Mouse (Mus musculus) kidney, adult 2 months (tissue): ENCODE data around the gene Fosl1. TPM values are rescaled to one million over a fixed set of nuclear protein-coding genes. Genes with fewer than 3 reads are reported as not detected.

ENCODE experiments used
- DNase-seq: peaks from one replicate; pipeline ENCODE4 v3.0.0; 2021
- H3K27ac ChIP-seq: fragments of 200-500 bp; 2 replicates; pipeline ENCODE4 v1.5.1; 2012; ENCODE audit warnings: low read depth, low read length, control low read depth, inconsistent platforms; ENCODE audit not compliant: insufficient read depth
- H3K27me3 ChIP-seq: fragments of 200-500 bp; replicated peaks from 2 replicates; pipeline ENCODE4 v1.6.1; 2012; ENCODE audit warnings: mild to moderate bottlenecking, moderate library complexity, low read length, inconsistent platforms; ENCODE audit not compliant: control insufficient read depth, insufficient read depth
- H3K36me3 ChIP-seq: fragments of 200-500 bp; 2 replicates; pipeline ENCODE4 v1.6.1; 2012; ENCODE audit warnings: mild to moderate bottlenecking, moderate library complexity, low read length, inconsistent platforms; ENCODE audit not compliant: control insufficient read depth, insufficient read depth
- H3K4me1 ChIP-seq: fragments of 200-500 bp; 2 replicates; pipeline ENCODE4 v1.6.1; 2011; ENCODE audit warnings: low read length; ENCODE audit not compliant: control insufficient read depth, insufficient read depth
- H3K4me3 ChIP-seq: fragments of 200-500 bp; 2 replicates; pipeline ENCODE4 v1.5.1; 2011; ENCODE audit warnings: mild to moderate bottlenecking, low read depth, low read length, control low read depth; ENCODE audit not compliant: insufficient read depth
- CTCF ChIP-seq: fragments of 200-500 bp; conservative IDR thresholded peaks from 2 replicates; pipeline ENCODE4 v1.5.1; 2011; ENCODE audit warnings: low read depth, mild to moderate bottlenecking, control low read depth, low read length, moderate library complexity, mixed read lengths; ENCODE audit not compliant: insufficient read depth, insufficient read length
- POLR2A ChIP-seq: fragments of 200-500 bp; IDR thresholded peaks from one replicate; pipeline ENCODE4 v1.6.1; 2011; ENCODE audit warnings: low read depth, low read length, control low read depth
- WGBS: fragments of 180-500 bp; shearing (Covaris S2); methylation state at CpG from one replicate; pipeline ENCODE4 v1.1.7; 2018; 5-methylcytosine and 5-hydroxymethylcytosine counted together
- polyA plus RNA-seq: library from polyadenylated mRNA; depleted of rRNA; stranded (reverse); fragments of >200 nt; gene quantifications from 2 replicates; pipeline ENCODE4 v1.2.3, GENCODE M21; 2012; rRNA removed

Gene Fosl1
- polyA plus RNA-seq, 1 experiment, result 0.27 TPM

- Histone ChIP-seq H3K4me3 (no peak overlapping the region), H3K4me1 (peaks cover 5% of the 10 kb centered on the region; the same call in 1 of the 2 replicates), H3K27ac (no peak overlapping the region), H3K36me3 (peaks cover 2% of the 10 kb centered on the region; the same call in 1 of the 2 replicates), H3K27me3 (no peaks in the 10 kb centered on the region)
- DNase-seq, result no peak
- no peak for TF ChIP-seq CTCF
- no peak for TF ChIP-seq POLR2A
- WGBS, result 87% methylated on average over 12 of the region's 12 CpGs
Measured at GRCm38 (mm10) chr19:5495353-5496051, 48.2 kb downstream of the Fosl1 start.

GRCm38 (mm10) chr19:5496052-5496370 lies 48.7 kb downstream of the Fosl1 start:
- H3K27me3 ChIP-seq, result no peaks in the 10 kb centered on the region
- no peak overlapping the region for H3K27ac ChIP-seq
- H3K4me1 ChIP-seq, result peaks cover 5% of the 10 kb centered on the region; the same call in 1 of the 2 replicates
- no peak for TF ChIP-seq POLR2A
- no peak for TF ChIP-seq CTCF
- H3K36me3 ChIP-seq, result peaks cover 2% of the 10 kb centered on the region; the same call in 1 of the 2 replicates
- no peak for DNase-seq
- WGBS, result 88% methylated on average over 16 of the region's 16 CpGs
- H3K4me3 ChIP-seq, result no peak overlapping the region

- no peak for DNase-seq
- Histone ChIP-seq H3K27ac (no peak overlapping the region), H3K27me3 (no peaks in the 10 kb centered on the region), H3K4me3 (no peak overlapping the region), H3K4me1 (no peaks in the 10 kb centered on the region), H3K36me3 (no peaks in the 10 kb centered on the region)
- WGBS, result 84% methylated on average over 2 of the region's 2 CpGs
- TF ChIP-seq POLR2A, result no peak
- TF ChIP-seq CTCF, result no peak
Measured at GRCm38 (mm10) chr19:5500330-5500875, 53.1 kb downstream of the Fosl1 start.

- Histone ChIP-seq H3K36me3 (no peaks in the 10 kb centered on the region), H3K27me3 (no peaks in the 10 kb centered on the region), H3K27ac (no peak within 1 kb of the TSS), H3K4me1 (no peaks in the 10 kb centered on the region), H3K4me3 (no peak within 1 kb of the TSS)
- no peak for DNase-seq
- TF ChIP-seq POLR2A (no peak), CTCF (no peak)
- WGBS, result 55% methylated on average over 17 of the region's 17 CpGs
Measured at GRCm38 (mm10) chr19:5503687-5504086, 56.3 kb downstream of the Fosl1 start, which contains the start of gene 1700020D05Rik. TSS of gene 1700020D05Rik (minus strand) at chr19:5503787.

Other genes starting within 250 kb of the Fosl1 start
- gene Pacs1, start 174.4 kb upstream of the Fosl1 start, polyA plus RNA-seq, result 14.3 and 16.1 TPM in 2 replicates
- gene Sf3b2, start 152.1 kb upstream of the Fosl1 start, polyA plus RNA-seq, result 95.8 and 109 TPM in 2 replicates
- 0.28 and 0.43 TPM in 2 replicates for gene Gal3st3, start 149.2 kb upstream of the Fosl1 start, polyA plus RNA-seq
- 0.08 TPM in 1 of 2 replicates, not detected in the other for gene Catsper1, start 111.8 kb upstream of the Fosl1 start, polyA plus RNA-seq
- gene Cst6, start 98.0 kb upstream of the Fosl1 start, polyA plus RNA-seq, result 0.52 and 1.5 TPM in 2 replicates
- gene Eif1ad, start 80.8 kb upstream of the Fosl1 start, polyA plus RNA-seq, result 17.8 and 22.0 TPM in 2 replicates
- gene Banf1, start 80.4 kb upstream of the Fosl1 start, polyA plus RNA-seq, result 106 and 146 TPM in 2 replicates
- gene Sart1, start 58.8 kb upstream of the Fosl1 start, polyA plus RNA-seq, result 20.2 and 27.4 TPM in 2 replicates
- 0.06 and 0.27 TPM in 2 replicates for gene Tsga10ip, start 45.0 kb upstream of the Fosl1 start, polyA plus RNA-seq
- gene Drap1, start 22.6 kb upstream of the Fosl1 start, polyA plus RNA-seq, result 124 and 150 TPM in 2 replicates
- gene AI837181, start 22.4 kb upstream of the Fosl1 start, polyA plus RNA-seq, result 71.4 and 78.4 TPM in 2 replicates
- gene Ccdc85b, start 10.3 kb downstream of the Fosl1 start, polyA plus RNA-seq, result 5.0 and 5.8 TPM in 2 replicates
- gene Fibp, start 13.1 kb downstream of the Fosl1 start, polyA plus RNA-seq, result 99.5 and 117 TPM in 2 replicates
- gene Ctsw, start 21.0 kb downstream of the Fosl1 start, polyA plus RNA-seq, result 1.1 and 4.7 TPM in 2 replicates
- gene Efemp2, start 26.4 kb downstream of the Fosl1 start, polyA plus RNA-seq, result 43.6 and 50.8 TPM in 2 replicates
- gene Mus81, start 40.9 kb downstream of the Fosl1 start, polyA plus RNA-seq, result 29.8 and 35.1 TPM in 2 replicates
- 395 and 413 TPM in 2 replicates for gene Cfl1, start 42.9 kb downstream of the Fosl1 start, polyA plus RNA-seq
- gene 1700020D05Rik, start 56.2 kb downstream of the Fosl1 start, polyA plus RNA-seq, result 0.62 and 0.69 TPM in 2 replicates
- gene Snx32, start 63.0 kb downstream of the Fosl1 start, polyA plus RNA-seq, result 14.7 and 16.3 TPM in 2 replicates
- gene Ovol1, start 113.1 kb downstream of the Fosl1 start, polyA plus RNA-seq, result 9.0 and 10.4 TPM in 2 replicates
- 10.2 and 13.3 TPM in 2 replicates for gene Ap5b1, start 120.5 kb downstream of the Fosl1 start, polyA plus RNA-seq
- 55.1 and 62.3 TPM in 2 replicates for gene Rnaseh2c, start 154.3 kb downstream of the Fosl1 start, polyA plus RNA-seq
- 60.3 and 67.4 TPM in 2 replicates for gene Kat5, start 162.7 kb downstream of the Fosl1 start, polyA plus RNA-seq
- gene Rela, start 189.9 kb downstream of the Fosl1 start, polyA plus RNA-seq, result 58.2 and 59.9 TPM in 2 replicates
- 35.4 and 36.9 TPM in 2 replicates for gene Sipa1, start 216.2 kb downstream of the Fosl1 start, polyA plus RNA-seq
- 72.2 and 83.9 TPM in 2 replicates for gene Map3k11, start 241.2 kb downstream of the Fosl1 start, polyA plus RNA-seq
- gene Pcnx3, start 241.4 kb downstream of the Fosl1 start, polyA plus RNA-seq, result 88.8 and 108 TPM in 2 replicates